Mouse (Mus musculus): ENCODE data around the gene Slc47a1. TPM values are rescaled to one million over a fixed set of nuclear protein-coding genes. Genes with fewer than 3 reads are reported as not detected.
"Not testable (repeated sequence)": the region's sequence is repeated elsewhere in the genome, so short reads cannot be mapped to it uniquely, and the experiment has no call there.

The Slc47a1 gene
- total RNA-seq, 2 experiments from 2014 or later: 5.3 to 11.5 TPM

GRCm38 (mm10) chr11:61319923-61320567, 58.1 kb downstream of the Slc47a1 start:
- DNase-seq (ENCODE audit: low spot score in 2 of 2): no peak

GRCm38 (mm10) chr11:61319233-61319922, 58.8 kb downstream of the Slc47a1 start:
- DNase-seq (ENCODE audit: low spot score in 2 of 2): no peak

- DNase-seq (ENCODE audit: low spot score in 2 of 2): no peak
Observed at GRCm38 (mm10) chr11:61316864-61317263, 61.3 kb downstream of the Slc47a1 start.

- DNase-seq (ENCODE audit: low spot score in 2 of 2): no peak
Observed at GRCm38 (mm10) chr11:61310321-61310720, 67.8 kb downstream of the Slc47a1 start.

GRCm38 (mm10) chr11:61309831-61310230, 68.3 kb downstream of the Slc47a1 start:
- DNase-seq (ENCODE audit: low spot score in 2 of 2): no peak

GRCm38 (mm10) chr11:61307795-61308194, 70.3 kb downstream of the Slc47a1 start:
- no peak for DNase-seq (ENCODE audit: low spot score in 2 of 2)

- no peak for DNase-seq (ENCODE audit: low spot score in 2 of 2)
Observed at GRCm38 (mm10) chr11:61305377-61305776, 72.8 kb downstream of the Slc47a1 start.

- DNase-seq (ENCODE audit: low spot score in 2 of 2): not testable (repeated sequence)
Observed at GRCm38 (mm10) chr11:61304535-61304934, 73.6 kb downstream of the Slc47a1 start.

- no peak for DNase-seq (ENCODE audit: low spot score in 2 of 2)
Observed at GRCm38 (mm10) chr11:61300716-61301392, 77.3 kb downstream of the Slc47a1 start.

GRCm38 (mm10) chr11:61300205-61300604, 77.9 kb downstream of the Slc47a1 start:
- DNase-seq (ENCODE audit: low spot score in 2 of 2): no peak

GRCm38 (mm10) chr11:61297901-61298300, 80.2 kb downstream of the Slc47a1 start:
- no peak for DNase-seq (ENCODE audit: low spot score in 2 of 2)

- no peak for DNase-seq (ENCODE audit: low spot score in 2 of 2)
Observed at GRCm38 (mm10) chr11:61297326-61297725, 80.8 kb downstream of the Slc47a1 start.

GRCm38 (mm10) chr11:61296556-61296955, 81.6 kb downstream of the Slc47a1 start:
- no peak for DNase-seq (ENCODE audit: low spot score in 2 of 2)

- DNase-seq (ENCODE audit: low spot score in 2 of 2): no peak
Observed at GRCm38 (mm10) chr11:61295556-61295955, 82.6 kb downstream of the Slc47a1 start.

- DNase-seq (ENCODE audit: low spot score in 2 of 2): no peak
Observed at GRCm38 (mm10) chr11:61294431-61294830, 83.7 kb downstream of the Slc47a1 start.

Other genes with a start within 250 kb of the Slc47a1 start
- 100 to 1,000 TPM; 107 to 109 TPM for gene Usp22, start 203.3 kb downstream of the Slc47a1 start, total RNA-seq (2021)
- not detected for gene Aldh3a1, start 170.8 kb downstream of the Slc47a1 start, total RNA-seq (2021)
- 10 to 100 TPM; 63.7 to 70.6 TPM for gene Aldh3a2, start 110.9 kb downstream of the Slc47a1 start, total RNA-seq (2021)
- gene Slc47a2, start 35.5 kb downstream of the Slc47a1 start, total RNA-seq (2021): under 1 TPM in 1 of 2 experiments, not detected in 1; 0.11 TPM
- 1 to 10 TPM; 2.9 to 4.1 TPM for gene Rnf112, start 75.8 kb upstream of the Slc47a1 start, total RNA-seq (2021)
- gene Mfap4, start 107.1 kb upstream of the Slc47a1 start, total RNA-seq (2021): 10 to 100 TPM; 65.8 to 68.6 TPM
- 10 to 100 TPM; 25.9 to 28.1 TPM for gene Mapk7, start 116.1 kb upstream of the Slc47a1 start, total RNA-seq (2021)
- 10 to 100 TPM; 21.3 to 25.4 TPM for gene B9d1, start 126.8 kb upstream of the Slc47a1 start, total RNA-seq (2021)
- gene Epn2, start 201.3 kb upstream of the Slc47a1 start, total RNA-seq (2021): 10 to 100 TPM; 38.5 to 44.2 TPM

All from adrenal gland, postnatal 4 days (tissue).